Mouse (Mus musculus) heart, postnatal 14 days (tissue): Measurements from ENCODE around the gene Hoxa7. TPM values are rescaled to one million over a fixed set of nuclear protein-coding genes. Genes with fewer than 3 reads are reported as not detected.

Experiments used
- DNase-seq, 2 experiments: peaks; one replicate each; pipeline ENCODE4 v3.0.0; 2021 to 2022
- intact Hi-C: fragments of 180-260 bp; cut with DNase I; formaldehyde crosslinking; loops from one replicate; pipeline ENCODE4 v1.15.1; 2025
- microRNA-seq, 2 experiments: library from miRNA; unstranded; fragments of <30 nt; microRNA quantifications; one replicate each; pipeline ENCODE4 v1.2.0; 2021 to 2022
- total RNA-seq, 2 experiments: library from RNA; stranded (reverse); gene quantifications; 2 replicates each; pipeline ENCODE4 v1.2.3; 2021

Gene Hoxa7
- total RNA-seq, 2 experiments from 2014 or later: 0.17 to 0.29 TPM

DNA sequence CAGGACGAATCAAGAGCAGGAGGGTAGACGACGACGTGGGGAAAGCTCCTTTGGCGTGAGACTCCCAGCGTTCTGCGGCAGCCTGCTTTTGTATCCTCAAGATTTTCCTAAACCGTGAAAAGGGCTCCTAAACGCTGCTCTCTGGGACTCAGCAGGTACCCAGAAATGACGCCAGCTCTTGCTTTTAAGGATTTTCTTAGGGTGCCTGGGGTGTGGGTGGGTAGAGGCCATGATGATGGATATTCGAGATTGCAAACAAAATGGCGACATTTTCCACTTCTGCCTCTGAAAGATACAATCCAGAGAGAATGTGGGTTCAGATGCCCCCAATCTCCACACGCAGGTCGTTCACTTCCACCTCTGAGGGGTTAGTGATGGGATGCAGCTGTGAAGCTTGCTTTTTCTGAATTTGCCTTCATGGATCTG is 53.9 kb downstream of the Hoxa7 start:
- intact Hi-C loops: loop anchor here (5.0 kb wide), 1 partner anchor 985 kb away; no protein-coding TSS in a partner anchor
- no peak for DNase-seq

DNA sequence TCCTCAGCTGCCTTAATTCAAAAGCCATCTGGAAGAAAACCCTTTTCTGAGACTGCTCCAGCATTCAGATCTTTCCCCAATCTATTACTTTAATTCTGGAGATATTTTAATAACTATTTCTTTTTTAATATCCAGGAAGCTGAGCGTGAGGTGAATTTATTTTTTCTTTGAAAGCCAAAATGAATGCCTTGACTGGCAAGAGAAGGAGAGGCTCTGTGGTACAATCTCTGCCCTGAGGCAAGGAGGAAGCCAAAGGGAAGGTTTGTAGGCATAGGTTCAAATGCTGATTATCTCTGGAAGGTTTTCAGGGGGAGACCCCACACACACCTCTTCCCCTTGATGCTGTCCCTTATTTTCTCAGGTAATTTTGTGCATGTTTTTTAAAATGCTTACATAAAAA is 54.5 kb downstream of the Hoxa7 start:
- DNase-seq: no peak
- intact Hi-C loops: loop anchor here (5.0 kb wide), 1 partner anchor 985 kb away; no protein-coding TSS in a partner anchor

DNA sequence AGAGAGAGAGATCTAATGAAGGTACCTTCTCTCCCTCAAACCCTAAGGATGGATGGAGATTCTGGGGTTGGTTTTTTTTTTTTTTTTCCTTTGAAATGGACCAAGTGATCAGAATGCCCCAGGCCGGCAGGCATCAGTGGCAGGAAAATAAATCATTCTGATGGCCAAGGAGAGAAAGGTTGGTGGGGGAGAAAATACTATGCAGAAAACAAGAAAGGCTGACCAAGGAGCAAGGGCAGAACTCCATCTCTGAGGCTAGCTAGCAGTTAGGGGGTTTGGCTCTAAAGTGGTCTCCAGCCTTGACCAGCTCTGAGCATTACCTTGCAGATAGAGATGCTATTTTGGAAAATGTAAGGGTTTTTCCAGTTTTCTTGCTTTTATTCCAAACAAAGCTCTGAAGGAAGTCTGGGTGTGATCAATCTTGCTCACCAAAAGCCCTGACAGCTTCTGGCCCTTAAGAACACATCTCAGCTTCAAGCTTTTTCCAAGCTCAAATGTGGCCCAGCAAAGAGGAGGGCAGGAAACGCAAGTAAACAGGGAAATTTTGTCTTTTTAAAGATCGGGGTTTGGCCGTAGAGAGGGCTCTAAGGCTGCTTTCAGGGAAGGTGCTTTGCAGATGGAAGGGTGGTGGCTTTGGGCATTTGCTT is 55.1 kb downstream of the Hoxa7 start:
- no peak for DNase-seq
- intact Hi-C loops: loop anchor here (5.0 kb wide), 1 partner anchor 984 kb away; no protein-coding TSS in a partner anchor

DNA sequence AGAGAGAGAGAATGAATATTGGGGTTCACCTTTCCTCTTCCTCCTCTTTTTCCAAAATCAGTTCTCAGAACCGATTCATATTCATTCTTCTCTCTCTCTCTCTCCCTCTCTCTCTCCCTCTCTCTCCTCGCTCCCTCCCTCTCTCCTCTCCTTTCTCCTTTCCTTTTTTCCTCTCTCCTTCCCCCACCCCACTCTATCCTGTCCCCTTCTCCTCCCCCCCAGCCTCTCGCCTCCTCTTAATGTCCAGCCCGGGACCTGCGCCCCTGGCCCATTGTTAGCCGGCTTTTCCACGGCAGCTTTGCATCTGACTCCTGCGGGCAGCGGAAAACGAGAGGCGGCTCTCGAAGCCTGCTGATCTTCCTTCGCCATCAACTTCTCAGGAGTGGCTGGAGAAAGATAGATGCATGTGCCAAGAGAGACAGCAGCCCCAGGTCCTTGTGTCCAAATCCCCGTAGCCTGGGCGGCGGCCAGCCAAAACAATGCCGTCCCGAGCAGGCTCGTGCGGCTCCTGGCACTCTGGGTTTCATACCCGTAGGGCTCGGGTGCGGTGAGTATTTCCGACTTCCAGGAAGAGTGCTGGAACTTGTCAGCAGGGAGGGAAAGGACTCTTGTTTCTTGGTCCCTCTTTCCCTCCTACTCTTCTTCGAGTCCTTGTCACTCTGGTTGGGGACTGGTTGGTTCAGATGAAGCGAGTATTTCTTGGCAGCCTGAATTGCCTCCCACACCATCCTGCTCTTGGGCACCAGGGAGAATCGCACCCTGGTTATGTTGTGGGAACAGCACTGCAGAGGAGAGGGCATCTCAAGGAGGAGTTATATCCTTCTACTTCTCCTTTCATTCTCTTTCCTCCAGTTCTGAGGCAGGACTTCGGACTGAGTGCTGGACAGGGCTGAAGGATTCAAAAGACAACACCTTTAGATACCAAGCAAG is 55.9 kb downstream of the Hoxa7 start:
- intact Hi-C loops: loop anchor here (5.0 kb wide), 1 partner anchor 983 kb away; no protein-coding TSS in a partner anchor
- DNase-seq: no peak

DNA sequence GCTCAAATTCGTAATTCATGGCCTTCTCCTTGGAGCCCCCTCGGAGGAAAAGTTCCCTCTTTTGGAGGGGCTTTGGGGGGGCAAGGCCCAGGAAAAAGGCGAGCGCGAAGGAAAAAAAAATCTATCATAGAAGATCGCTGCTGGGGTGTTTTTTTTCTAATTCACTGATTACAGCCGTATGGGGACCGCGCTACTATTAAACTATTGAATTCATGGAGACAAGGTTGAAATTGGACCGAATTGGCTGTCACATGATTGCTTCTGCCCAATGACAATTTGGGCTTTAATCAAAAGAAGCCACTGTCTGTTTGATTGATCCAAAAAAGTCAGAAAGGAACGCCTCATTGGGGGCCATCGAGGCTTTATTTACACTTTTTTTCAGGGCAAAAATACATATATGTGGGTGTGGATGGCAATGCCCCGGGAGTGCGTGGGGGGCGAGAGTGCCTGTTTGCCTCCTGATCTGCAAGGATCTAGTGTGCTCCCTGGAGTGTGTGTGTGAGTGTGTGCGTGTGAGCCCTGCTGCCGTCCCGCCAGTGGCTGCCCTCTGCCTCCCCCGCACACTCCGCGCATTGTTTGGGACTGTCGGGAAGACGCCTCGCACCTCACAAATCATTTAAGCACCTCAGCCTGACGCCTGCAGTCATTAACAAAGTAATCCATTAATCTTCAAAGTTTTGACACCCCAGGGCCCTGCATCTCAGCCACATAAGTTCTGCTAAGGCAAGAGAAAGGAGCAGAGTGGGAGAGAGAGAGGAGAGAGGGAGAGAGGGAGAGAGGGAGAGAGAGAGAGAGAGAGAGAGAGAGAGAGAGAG is 56.8 kb downstream of the Hoxa7 start, which contains the start of gene Hoxa2:
Hoxa2 (minus strand) TSS at position 206 of the 815 bp plus-strand sequence.
- DNase-seq: no peak
- intact Hi-C loops: loop anchor here (5.0 kb wide), 2 partner anchors 158 to 983 kb away; no protein-coding TSS in a partner anchor

Small RNA genes lying within 50 kb of the gene (microRNA-seq; reads per million reads assigned to microRNA genes)
- 3.6 to 76.3 reads per million in 2 experiments for gene Mir196b

Other genes with a start within 250 kb of the Hoxa7 start
- gene Skap2, start 209.3 kb downstream of the Hoxa7 start, total RNA-seq: 10 to 100 TPM in 1 of 2 experiments, 1 to 10 TPM in 1; 7.3 to 10.4 TPM
- under 1 TPM; 0.15 to 0.22 TPM for gene Hoxa1, start 63.5 kb downstream of the Hoxa7 start, total RNA-seq
- gene Hoxa2, start 57.0 kb downstream of the Hoxa7 start, total RNA-seq: under 1 TPM; 0.24 to 0.76 TPM
- gene 5730596B20Rik, start 44.4 kb downstream of the Hoxa7 start, total RNA-seq: under 1 TPM; 0.17 to 0.20 TPM
- gene Hoxa4, start 30.1 kb downstream of the Hoxa7 start, total RNA-seq: under 1 TPM; 0.44 to 0.62 TPM
- gene Hoxa5, start 17.3 kb downstream of the Hoxa7 start, total RNA-seq: 1 to 10 TPM; 1.4 to 2.1 TPM
- gene Hoxa6, start 13.1 kb downstream of the Hoxa7 start, total RNA-seq: not detected
- 1 to 10 TPM; 1.2 TPM for gene Hoxa3, start 8.5 kb downstream of the Hoxa7 start, total RNA-seq
- not detected for gene Gm28308, start 8.5 kb downstream of the Hoxa7 start, total RNA-seq
- gene Hoxa9, start 9.2 kb upstream of the Hoxa7 start, total RNA-seq: not detected
- gene Hoxa10, start 19.0 kb upstream of the Hoxa7 start, total RNA-seq: not detected
- not detected for gene Hoxa11, start 24.0 kb upstream of the Hoxa7 start, total RNA-seq
- gene Hoxa13, start 39.0 kb upstream of the Hoxa7 start, total RNA-seq: not detected
- not detected for gene Evx1, start 91.6 kb upstream of the Hoxa7 start, total RNA-seq